Mouse (Mus musculus) megakaryocyte-erythroid progenitor cell, adult 5-6 weeks (primary cell): ENCODE data around the gene Scn1a. TPM values are rescaled to one million over a fixed set of nuclear protein-coding genes. Genes with fewer than 3 reads are reported as not detected.

Experiments
- ATAC-seq: replicated peaks from 2 replicates; pipeline ENCODE4 v1.8.0; 2016; ENCODE audit warnings: mild to moderate bottlenecking, inconsistent platforms; ENCODE audit not compliant: severe bottlenecking, poor library complexity, low FRiP score, low TSS enrichment
- total RNA-seq, 2 experiments: library from RNA; stranded (forward) in 1 of 2; stranded (reverse) in 1 of 2; fragments of 200-1000, 215-1000 nt in 1 of 2; fragments of >200 nt in 1 of 2; fragmentation: Nextera tagmentation in 1 of 2; gene quantifications; 2 replicates each; pipeline ENCODE4 v1.2.3; 2014 to 2017

The Scn1a gene
- total RNA-seq (2014; fragmentation: Nextera tagmentation) = not detected in 2 replicates
- total RNA-seq (2017) = not detected in 2 replicates

DNA sequence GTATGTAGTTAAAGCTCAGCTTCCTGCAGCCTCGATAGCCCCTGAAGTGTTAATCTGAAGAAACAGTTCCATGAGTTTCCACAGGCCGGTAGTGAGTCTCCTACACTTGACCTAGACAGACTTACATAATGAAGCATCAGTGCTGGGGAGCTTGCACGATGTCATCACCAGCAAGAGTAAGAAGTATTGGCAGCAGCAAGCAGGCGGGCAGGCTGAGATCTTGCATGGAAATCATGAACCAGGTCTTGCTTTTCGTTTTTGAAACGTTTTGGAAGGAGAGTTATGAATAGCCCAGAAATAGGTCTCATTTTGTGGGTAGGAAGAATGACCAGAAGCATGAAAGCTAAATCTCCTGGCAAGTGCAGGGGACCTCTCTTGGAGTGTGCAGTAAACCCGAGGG, at the start of gene Scn1a:
Gene Scn1a (minus strand): TSS at position 130 of the 400 bp plus-strand sequence.
- no peak for ATAC-seq

DNA sequence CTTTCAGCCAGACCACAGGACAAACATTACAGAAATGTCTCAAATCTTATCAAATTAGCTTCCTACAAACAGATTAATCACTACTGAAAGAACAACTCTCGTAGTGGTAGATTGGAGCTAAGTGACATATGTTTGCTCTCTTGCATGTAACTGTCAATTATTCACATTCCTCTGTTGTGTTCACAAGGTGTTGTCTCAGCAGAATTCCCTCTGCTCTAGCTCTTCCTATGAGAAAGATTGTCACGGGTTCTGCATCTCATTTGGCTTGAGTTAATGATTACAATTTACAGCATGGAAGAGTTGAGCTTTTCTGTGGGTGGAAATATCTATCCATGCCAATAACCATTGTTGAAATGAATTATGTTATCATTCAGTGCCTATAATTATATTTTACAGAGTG, 37.8 kb upstream of the Scn1a start:
- ATAC-seq = no peak

GRCm38 (mm10) chr2:66473181-66473822, 32.7 kb upstream of the Scn1a start:
- ATAC-seq = no peak

DNA sequence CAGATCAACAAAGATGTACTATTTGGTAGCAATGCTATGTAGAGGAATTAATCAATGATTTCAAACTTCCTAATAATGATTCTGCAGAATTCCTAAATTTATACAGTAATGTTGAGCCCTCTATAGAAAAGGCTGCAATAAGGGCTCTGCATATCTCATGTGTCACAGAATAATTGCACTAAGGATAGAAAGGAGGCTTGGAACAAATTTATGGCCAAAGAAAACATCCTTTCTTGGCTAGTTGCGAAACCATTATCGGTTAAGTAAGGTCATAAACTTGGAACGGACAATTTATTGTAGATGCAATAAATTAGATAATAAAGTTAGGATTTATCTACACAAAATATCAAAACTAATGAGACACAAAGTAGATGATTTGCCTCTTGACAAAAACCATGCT, 24.8 kb upstream of the Scn1a start:
- no peak for ATAC-seq

DNA sequence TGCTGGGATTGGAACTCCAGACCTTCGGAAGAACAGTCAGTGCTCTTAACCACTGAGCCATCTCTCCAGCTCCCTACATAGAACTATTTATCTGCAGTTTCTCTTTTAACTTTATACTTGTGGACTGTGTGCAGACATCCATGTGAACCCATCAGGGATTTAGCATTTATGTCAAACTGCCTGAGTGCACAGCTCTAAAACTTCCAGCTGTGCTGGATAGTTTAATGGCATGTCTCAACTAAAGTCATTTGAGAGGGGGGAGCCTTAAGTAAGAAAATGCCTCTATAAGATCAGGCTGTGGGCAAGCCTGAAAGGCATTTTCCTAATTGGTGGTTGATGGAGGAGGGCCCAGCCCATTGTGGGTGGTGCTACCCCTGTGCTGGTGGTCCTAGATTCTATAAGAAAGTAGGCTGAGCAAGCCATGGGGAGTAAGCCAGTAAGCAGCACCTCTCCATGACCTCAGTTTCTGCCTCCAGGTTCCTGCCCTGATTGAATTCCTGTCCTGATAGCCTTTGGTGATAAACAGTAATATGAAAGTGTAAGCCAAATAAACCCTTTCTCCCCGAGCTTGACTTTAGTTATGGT, 24.3 kb upstream of the Scn1a start:
- ATAC-seq = no peak

GRCm38 (mm10) chr2:66463916-66464315, 23.3 kb upstream of the Scn1a start:
- ATAC-seq = no peak

DNA sequence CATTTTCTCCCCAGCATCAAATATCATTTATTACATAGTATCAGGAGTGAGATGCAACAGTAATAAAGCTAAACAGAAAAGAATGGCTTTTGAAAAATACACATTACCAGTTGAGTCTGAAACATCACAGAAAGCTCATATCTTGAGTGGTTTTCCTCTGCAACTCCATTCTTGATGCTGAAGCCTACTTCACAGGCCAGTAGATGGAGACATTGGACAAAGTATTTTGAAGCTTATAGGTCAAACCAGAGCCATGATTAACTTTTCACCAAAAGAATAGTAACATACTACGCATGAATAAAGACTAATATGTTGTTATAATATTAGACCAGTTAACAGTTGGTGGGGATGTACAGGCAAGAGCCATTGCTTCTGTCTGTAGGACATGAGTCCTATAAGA, 21.8 kb upstream of the Scn1a start:
- no peak for ATAC-seq

- ATAC-seq = no peak
Measured at GRCm38 (mm10) chr2:66439764-66440471, 722 bp downstream of the Scn1a start.

DNA sequence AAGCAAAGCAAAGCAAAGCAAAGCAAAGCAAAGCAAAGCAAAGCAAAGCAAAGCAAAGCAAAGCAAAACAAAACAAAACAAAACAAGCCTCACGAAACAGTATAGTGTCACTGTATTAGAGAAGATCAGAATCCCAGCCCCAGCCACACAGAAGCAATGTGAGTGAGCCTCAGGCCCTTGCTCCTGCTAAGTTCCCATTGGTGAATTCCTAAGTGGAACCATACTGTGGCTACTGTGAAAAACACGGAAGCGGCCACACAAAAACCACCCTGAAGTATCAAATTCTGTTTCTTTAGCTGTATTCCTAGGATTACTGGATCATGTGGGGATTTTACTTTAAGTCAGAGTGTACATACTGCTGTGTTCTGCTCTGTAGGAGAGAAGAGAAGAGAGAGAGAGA, 4.4 kb downstream of the Scn1a start:
- ATAC-seq = no peak

DNA sequence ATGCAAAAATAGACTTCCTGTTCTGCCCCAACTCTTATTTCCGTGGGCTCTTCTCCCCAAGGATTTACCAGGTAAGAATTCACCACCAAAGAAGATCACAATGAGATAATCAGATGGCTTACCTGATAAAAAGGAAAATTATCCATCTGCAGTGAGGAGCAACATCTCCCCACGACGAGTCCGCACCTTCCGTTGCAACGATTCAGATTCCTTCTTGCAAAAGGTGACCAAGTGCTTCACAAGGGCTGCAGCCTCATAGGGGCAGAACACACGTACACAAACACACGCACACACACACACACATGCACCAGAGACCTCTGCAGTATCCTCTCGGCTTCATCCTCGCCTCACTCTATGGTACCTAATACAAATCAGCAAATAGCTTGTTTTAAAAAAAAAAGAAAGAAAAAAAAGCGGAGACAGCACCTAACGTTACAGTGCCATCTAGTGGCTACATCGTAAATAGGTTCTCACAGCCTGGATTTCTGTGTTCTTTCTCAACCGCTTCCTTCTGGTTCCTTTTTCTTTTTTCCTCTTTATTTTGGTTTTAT, 30.8 kb downstream of the Scn1a start:
- peak; percentile 61 for ATAC-seq

DNA sequence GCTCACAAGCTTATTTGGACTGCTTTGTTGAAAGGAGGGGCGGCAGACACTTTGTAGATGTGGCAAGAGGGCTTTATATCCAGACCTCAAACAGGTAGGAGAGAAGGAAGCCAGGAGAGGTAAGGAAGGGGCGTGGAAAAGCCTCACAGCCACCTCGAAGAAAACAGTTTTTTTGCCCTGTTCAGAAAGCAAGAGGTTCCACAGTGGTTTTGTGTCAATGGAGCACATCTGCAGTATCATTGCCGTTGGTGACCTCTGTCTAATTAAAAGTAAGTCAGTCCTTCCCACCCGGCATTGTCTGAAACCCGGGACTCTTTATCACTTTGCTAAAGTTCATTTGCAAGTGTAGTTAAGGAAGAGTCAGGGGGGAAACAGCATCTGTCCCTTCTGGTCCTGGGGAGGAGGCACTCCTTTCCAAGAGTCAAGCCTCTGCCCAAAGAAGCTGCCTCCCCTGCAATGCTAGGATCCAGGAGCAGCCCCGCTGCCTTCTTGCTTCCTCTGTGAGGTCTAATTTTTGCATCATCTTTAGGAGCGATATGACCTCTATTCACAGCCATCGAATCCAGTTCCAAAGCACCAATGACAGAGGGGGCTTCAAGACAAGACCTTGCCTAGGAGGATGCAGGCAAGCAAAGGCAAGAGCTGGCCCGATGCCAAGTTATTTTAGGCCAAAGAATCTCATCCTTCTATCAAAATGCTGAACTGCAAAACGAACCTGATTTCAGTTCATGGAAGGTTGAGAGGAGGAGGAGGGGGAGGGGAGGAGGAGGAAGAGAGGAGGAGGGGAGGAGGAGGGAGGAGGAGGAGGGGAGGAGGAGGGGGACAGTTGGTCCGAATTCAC, 31.5 kb downstream of the Scn1a start:
- ATAC-seq = no peak

GRCm38 (mm10) chr2:66408456-66408855, 32.2 kb downstream of the Scn1a start:
- no peak for ATAC-seq

- no peak for ATAC-seq
Measured at GRCm38 (mm10) chr2:66392586-66392985, 48.1 kb downstream of the Scn1a start.

DNA sequence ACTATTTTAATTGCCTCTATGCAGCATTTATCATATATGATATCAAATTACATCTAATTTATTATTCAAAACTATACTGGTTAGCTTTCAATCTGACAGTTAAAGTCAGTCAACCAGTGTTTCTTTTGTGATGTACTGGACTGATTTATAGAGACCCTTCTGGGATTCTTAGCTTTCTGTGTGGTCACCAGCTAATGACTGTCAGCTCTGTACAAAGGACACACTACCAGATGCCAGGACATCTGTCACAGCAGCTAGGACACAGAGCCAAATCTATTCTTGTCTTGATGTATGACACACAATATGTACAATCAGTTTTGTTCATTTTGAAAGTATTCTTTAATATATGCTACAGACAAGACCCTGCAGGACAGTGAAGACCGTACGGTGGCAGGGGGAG, 72.7 kb downstream of the Scn1a start:
- ATAC-seq = no peak

- ATAC-seq = no peak
Measured at GRCm38 (mm10) chr2:66350590-66350989, 90.0 kb downstream of the Scn1a start.

- no peak for ATAC-seq
Measured at GRCm38 (mm10) chr2:66346622-66347021, 94.0 kb downstream of the Scn1a start.

- ATAC-seq = no peak
Measured at GRCm38 (mm10) chr2:66346181-66346580, 94.5 kb downstream of the Scn1a start.

GRCm38 (mm10) chr2:66337406-66337805, 103.2 kb downstream of the Scn1a start:
- ATAC-seq = no peak

DNA sequence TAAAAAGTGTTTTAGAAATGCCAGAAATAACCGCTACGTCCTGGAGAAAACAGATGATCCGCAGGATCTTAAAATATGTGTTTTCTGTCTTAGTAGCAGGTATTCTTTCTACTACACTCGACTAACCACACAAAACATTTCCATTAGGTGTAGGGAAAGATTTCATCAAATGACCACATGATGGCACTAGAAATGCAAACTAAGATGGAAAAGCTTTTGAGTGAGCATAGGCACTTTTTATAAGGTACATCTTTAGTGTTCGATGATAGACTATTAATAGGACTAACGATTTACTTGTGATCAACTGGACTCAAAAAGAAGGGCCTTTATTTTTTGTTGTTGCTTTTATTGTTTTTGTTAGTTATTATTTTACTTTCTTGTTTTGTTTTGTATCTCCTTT, 104.2 kb downstream of the Scn1a start:
- no peak for ATAC-seq

DNA sequence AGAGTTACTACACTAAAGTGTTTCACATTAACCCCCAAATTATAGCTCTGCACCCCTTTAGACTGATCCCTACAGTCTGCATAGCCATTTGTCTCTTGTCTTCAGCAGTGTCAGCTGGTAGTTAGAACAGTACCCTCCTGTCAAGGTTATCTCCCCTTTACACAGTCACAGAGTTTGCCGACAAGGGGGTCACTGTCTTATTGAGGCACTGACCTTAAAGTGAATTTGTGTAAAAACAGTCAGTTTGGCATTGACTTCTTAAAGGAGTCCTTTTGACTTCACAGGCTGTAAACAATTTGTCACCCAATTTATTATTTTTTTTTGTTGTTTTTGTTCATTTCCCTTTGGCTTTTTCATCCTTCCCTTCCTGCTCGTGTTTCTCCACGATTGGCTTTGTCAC, 168.1 kb downstream of the Scn1a start:
- no peak for ATAC-seq
